In the genomic region with DNA sequence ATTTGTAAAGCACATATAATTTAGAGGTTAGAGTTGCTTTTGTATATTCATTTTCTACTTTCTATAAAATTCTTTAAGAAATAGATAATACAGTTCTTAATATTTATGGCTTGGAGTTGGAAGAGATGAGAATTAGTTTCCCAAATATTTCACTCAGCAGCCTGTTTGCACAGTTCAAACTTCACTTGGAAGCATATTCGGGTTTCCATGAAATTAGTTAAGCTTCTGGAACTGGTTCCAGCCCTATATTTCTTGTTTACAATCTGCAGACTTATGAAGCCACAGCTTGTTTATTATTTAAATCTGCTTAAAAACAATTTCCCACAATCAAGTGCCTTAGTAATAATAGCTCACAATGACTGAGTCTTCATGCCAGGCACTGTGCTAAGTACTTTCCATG, we compare ENCODE assay signal across 12 mouse cellular contexts. TPM values are rescaled to one million over a fixed set of nuclear protein-coding genes. Genes with fewer than 3 reads are reported as not detected.
A peak's percentile ranks its signal among the peaks of the same experiment; 100 is the strongest.
DNase-seq lines count a peak whose midpoint lies in the region; ATAC-seq and TF ChIP-seq lines count a peak whose summit lies in the region.
"Had no signal": no experiment of that assay in that cellular context is flagged by ENCODE, and none has a peak within 500 bp of the region (broad histone marks: within the 10 kb centered on the region; RNA-seq: fewer than 3 reads in every experiment).

No protein-coding gene starts in this region.

- no peaks in the 10 kb centered on the region for H3K27me3 ChIP-seq in forebrain, postnatal 0 days (ENCODE audit: insufficient read depth, low read length)
- H3K27me3 ChIP-seq in forebrain, embryonic 13.5 days: peaks cover 36% of the 10 kb centered on the region
- H3K27me3 ChIP-seq in hindbrain, embryonic 15.5 days: peaks cover 14% of the 10 kb centered on the region
- H3K27me3 ChIP-seq in liver, postnatal 0 days (ENCODE audit: insufficient read depth, low read length): no peaks in the 10 kb centered on the region

- 59% methylated on average over 1 of the region's 1 CpGs for WGBS in forebrain, postnatal 0 days
- WGBS in forebrain, embryonic 13.5 days: 78% methylated on average over 1 of the region's 1 CpGs
- WGBS in hindbrain, embryonic 15.5 days: 72% methylated on average over 1 of the region's 1 CpGs
- WGBS in liver, postnatal 0 days (ENCODE audit: insufficient replicate concordance): 62% methylated on average over 1 of the region's 1 CpGs

- H3K36me3 ChIP-seq in forebrain, postnatal 0 days (ENCODE audit: insufficient read depth): no peaks in the 10 kb centered on the region
- no peaks in the 10 kb centered on the region for H3K36me3 ChIP-seq in forebrain, embryonic 13.5 days (ENCODE audit: poor library complexity, severe bottlenecking)
- no peaks in the 10 kb centered on the region for H3K36me3 ChIP-seq in hindbrain, embryonic 15.5 days
- no peaks in the 10 kb centered on the region for H3K36me3 ChIP-seq in liver, postnatal 0 days (replicated peaks; ENCODE audit: insufficient read depth, low read length)
- H3K36me3 ChIP-seq: midbrain, embryonic 13.5 days had no signal

- H3K4me3 ChIP-seq in forebrain, postnatal 0 days (ENCODE audit: low read depth, low read length): peak overlapping the region; percentile 51; the same call in 1 of the 2 replicates
- H3K4me3 ChIP-seq in forebrain, embryonic 13.5 days: no peak overlapping the region
- peak overlapping the region; percentile 76; the same call in 1 of the 2 replicates for H3K4me3 ChIP-seq in layer of hippocampus, adult 2 months
- H3K4me3 ChIP-seq in hindbrain, embryonic 15.5 days: peak overlapping the region; percentile 53
- peak overlapping the region; percentile 61 for H3K4me3 ChIP-seq in liver, postnatal 0 days (ENCODE audit: low read depth, low read length)

- H3K27ac ChIP-seq in forebrain, postnatal 0 days (ENCODE audit: low read depth, low read length): no peak overlapping the region
- H3K27ac ChIP-seq in forebrain, embryonic 13.5 days: no peak overlapping the region
- no peak overlapping the region for H3K27ac ChIP-seq in layer of hippocampus, adult 2 months
- H3K27ac ChIP-seq in hindbrain, embryonic 15.5 days (replicated peaks): no peak overlapping the region
- peak overlapping the region; percentile 45; the same call in 1 of the 2 replicates for H3K27ac ChIP-seq in liver, postnatal 0 days (ENCODE audit: low read depth)
- H3K27ac ChIP-seq: midbrain, embryonic 13.5 days had no signal

- peak overlapping the region; percentile 80 for H3K4me2 ChIP-seq in forebrain, postnatal 0 days (ENCODE audit: low read depth)
- H3K4me2 ChIP-seq in forebrain, embryonic 13.5 days: no peak overlapping the region
- H3K4me2 ChIP-seq in hindbrain, embryonic 15.5 days: peak overlapping the region; percentile 92; the same call in 1 of the 2 replicates
- H3K4me2 ChIP-seq in liver, postnatal 0 days (ENCODE audit: low read depth, low read length): peak overlapping the region; percentile 72
- H3K4me2 ChIP-seq: midbrain, embryonic 13.5 days had no signal

- no peak overlapping the region for H3K9ac ChIP-seq in forebrain, postnatal 0 days
- H3K9ac ChIP-seq in forebrain, embryonic 13.5 days: no peak overlapping the region
- H3K9ac ChIP-seq in hindbrain, embryonic 15.5 days: no peak overlapping the region
- no peak overlapping the region for H3K9ac ChIP-seq in liver, postnatal 0 days (replicated peaks)
- H3K9ac ChIP-seq: midbrain, embryonic 13.5 days had no signal

- no peak for TF ChIP-seq CTCF in forebrain, postnatal 0 days (IDR thresholded peaks at IDR 0.05; ENCODE audit: low read depth)
- TF ChIP-seq CTCF in layer of hippocampus, adult 2 months (conservative IDR thresholded peaks at IDR 0.05): no peak
- TF ChIP-seq CTCF in liver, postnatal 0 days (IDR thresholded peaks at IDR 0.05; ENCODE audit: low read depth): no peak

- DNase-seq in forebrain, postnatal 0 days: no peak
- no peak for DNase-seq in layer of hippocampus, adult 2 months (ENCODE audit: low spot score in 2 of 2)
- DNase-seq in layer of hippocampus, adult 9-11 months: no peak
- DNase-seq in liver, postnatal 0 days: no peak
- no peak for DNase-seq in right cerebral cortex, postnatal 25 days
- DNase-seq: kidney, adult 18-20 months; right cerebral cortex, postnatal 14 days; thymus, postnatal 36 days had no signal

- ATAC-seq in forebrain, postnatal 0 days: no peak
- ATAC-seq in forebrain, embryonic 13.5 days: no peak
- ATAC-seq in hindbrain, embryonic 15.5 days (ENCODE audit: low FRiP score, low read depth): no peak
- no peak for ATAC-seq in liver, postnatal 0 days
- no peak for ATAC-seq in CD4-positive, CD25-positive, alpha-beta regulatory T cell, adult 4 months
- ATAC-seq: midbrain, embryonic 13.5 days had no signal

- H3K4me1 ChIP-seq in forebrain, postnatal 0 days (ENCODE audit: insufficient read depth): 0 out of 2 replicates have a peak, but pooled peaks cover 5% of the 10 kb centered on the region
- peaks cover 15% of the 10 kb centered on the region for H3K4me1 ChIP-seq in forebrain, embryonic 13.5 days
- H3K4me1 ChIP-seq in hindbrain, embryonic 15.5 days (replicated peaks): peaks cover 12% of the 10 kb centered on the region
- H3K4me1 ChIP-seq in liver, postnatal 0 days (ENCODE audit: insufficient read depth): peaks cover 6% of the 10 kb centered on the region; the same call in 1 of the 2 replicates

- H3K9me3 ChIP-seq in forebrain, postnatal 0 days (ENCODE audit: low read length): no peaks in the 10 kb centered on the region
- H3K9me3 ChIP-seq in forebrain, embryonic 13.5 days (replicated peaks): no peaks in the 10 kb centered on the region
- H3K9me3 ChIP-seq in hindbrain, embryonic 15.5 days: no peaks in the 10 kb centered on the region
- H3K9me3 ChIP-seq in liver, postnatal 0 days (ENCODE audit: low read length): no peaks in the 10 kb centered on the region
- H3K9me3 ChIP-seq: midbrain, embryonic 13.5 days had no signal

- TF ChIP-seq EP300 in liver, postnatal 0 days (IDR thresholded peaks at IDR 0.05; ENCODE audit: low read depth): no peak

RNA-seq across cellular contexts. Expression of gene Arhgap29, which starts 17.1 kb away (rescaled TPM):
- total RNA-seq in forebrain, postnatal 0 days (2014; rRNA removed): 35.9 and 46.9 TPM in 2 replicates
- polyA plus RNA-seq in forebrain, postnatal 0 days (2015; fragmentation: Nextera tagmentation; extraction: Ambion mirVana): 12.8 and 14.6 TPM in 2 replicates
- 9.6 and 11.5 TPM in 2 replicates for polyA plus RNA-seq in forebrain, embryonic 13.5 days (2015; fragmentation: Nextera tagmentation; extraction: Ambion mirVana)
- 10 to 100 TPM; 14.0 to 16.9 TPM for total RNA-seq in layer of hippocampus, adult 2 months (2021)
- polyA plus RNA-seq in hindbrain, embryonic 15.5 days (2015; fragmentation: Nextera tagmentation; extraction: Ambion mirVana): 20.2 and 23.7 TPM in 2 replicates
- polyA plus RNA-seq in liver, postnatal 0 days (2015; fragmentation: Nextera tagmentation; extraction: Ambion mirVana): 7.3 and 10.4 TPM in 2 replicates
- under 1 TPM; 0.92 to 0.94 TPM for polyA plus RNA-seq in CD4-positive, CD25-positive, alpha-beta regulatory T cell, adult 4 months (2017; shearing (Covaris generic))
